Mouse (Mus musculus): ENCODE data around the gene Plekhg1. TPM values are rescaled to one million over a fixed set of nuclear protein-coding genes. Genes with fewer than 3 reads are reported as not detected.

The Plekhg1 gene
- total and polyA plus RNA-seq, 3 experiments = 0.60 to 0.97 (median 0.68) TPM

GRCm38 (mm10) chr10:3946871-3947270 lies 206.7 kb downstream of the Plekhg1 start:
- Histone ChIP-seq H3K79me2 (replicated peaks; ENCODE audit: control insufficient read depth, extremely low read depth, insufficient read depth, poor library complexity, severe bottlenecking) (no peaks in the 10 kb centered on the region), H3K4me2 (ENCODE audit: insufficient read depth, low read depth, poor library complexity, severe bottlenecking) (no peak overlapping the region), H3K27me3 (replicated peaks) (no peaks in the 10 kb centered on the region), H3K4me3 (replicated peaks in 1 of 3; ENCODE audit: low read depth in 2 of 3, low read length in 2 of 3, poor library complexity in 1 of 3) (no peak overlapping the region), H3K27ac (ENCODE audit: insufficient read depth, low read depth) (no peak overlapping the region), H3K4me1 (ENCODE audit: control insufficient read depth in 1 of 2, insufficient read depth in 2 of 2) (peaks cover 0 to 8% of the 10 kb centered on the region in 2 experiments; a peak in 1 of 4 replicates), H3K9me3 (replicated peaks; ENCODE audit: low read length) (no peaks in the 10 kb centered on the region), H3K36me3 (replicated peaks in 1 of 2; ENCODE audit: control insufficient read depth in 1 of 2, insufficient read depth in 1 of 2, low read length in 1 of 2) (no peaks in the 10 kb centered on the region), H3K9ac (ENCODE audit: insufficient read depth, low read depth) (no peak overlapping the region)
- no peak for DNase-seq (ENCODE audit: extremely low read depth)
- dilution Hi-C loops (cut with MboI; ENCODE audit: extremely low pct_ligation_motif_present, extremely low pct_unique_long_range_greater_than_20kb, low sequenced_read_pairs) = no loop called here
- TF ChIP-seq ZC3H11A (IDR thresholded peaks at IDR 0.05; ENCODE audit: low read depth, low read length) = no peak
- TF ChIP-seq MAZ (IDR thresholded peaks at IDR 0.05; ENCODE audit: low read depth, low read length) = no peak
- no peak for TF ChIP-seq KAT2A (IDR thresholded peaks at IDR 0.05; ENCODE audit: insufficient replicate concordance, low read length)
- no peak for TF ChIP-seq CHD2 (IDR thresholded peaks at IDR 0.05; ENCODE audit: low read length)
- no peak for TF ChIP-seq ZNF384 (IDR thresholded peaks at IDR 0.05; ENCODE audit: low read depth, low read length)
- TF ChIP-seq MEF2A (IDR thresholded peaks at IDR 0.05; ENCODE audit: borderline replicate concordance, low read depth, low read length) = no peak
- TF ChIP-seq TBP (conservative IDR thresholded peaks at IDR 0.05; ENCODE audit: low read depth, low read length) = no peak
- no peak for TF ChIP-seq CHD1 (IDR thresholded peaks at IDR 0.05; ENCODE audit: low read depth, low read length)
- TF ChIP-seq TCF12 (IDR thresholded peaks at IDR 0.05; ENCODE audit: low read depth, low read length) = no peak
- no peak for TF ChIP-seq IRF4 (IDR thresholded peaks at IDR 0.05; ENCODE audit: low read depth, low read length)
- TF ChIP-seq USF2 (conservative IDR thresholded peaks at IDR 0.05; ENCODE audit: low read depth, low read length) = no peak
- no peak for TF ChIP-seq MAX (IDR thresholded peaks at IDR 0.05; ENCODE audit: low read length)
- no peak for TF ChIP-seq SIN3A (IDR thresholded peaks at IDR 0.05; ENCODE audit: low read length)
- no peak for TF ChIP-seq RAD21 (IDR thresholded peaks at IDR 0.05; ENCODE audit: low read depth, low read length)
- no peak for TF ChIP-seq ZMIZ1 (IDR thresholded peaks at IDR 0.05; ENCODE audit: low read depth, low read length)
- no peak for TF ChIP-seq E2F4 (IDR thresholded peaks at IDR 0.05; ENCODE audit: insufficient replicate concordance, low read depth, low read length)
- in situ Hi-C loops (cut with MboI; ENCODE audit: low pct_ligation_motif_present, low pct_unique_long_range_greater_than_20kb, low sequenced_read_pairs) = loop anchor here (10.0 to 25.0 kb wide), 2 partner anchors 412 to 610 kb away; no protein-coding TSS in a partner anchor

- DNase-seq (ENCODE audit: extremely low read depth) = no peak
- H3K27me3 ChIP-seq (replicated peaks) = no peaks in the 10 kb centered on the region
- TF ChIP-seq TCF12 (IDR thresholded peaks at IDR 0.05; ENCODE audit: low read depth, low read length) = no peak
- in situ Hi-C loops (cut with MboI; ENCODE audit: low pct_ligation_motif_present, low pct_unique_long_range_greater_than_20kb, low sequenced_read_pairs) = loop anchor here (10.0 to 25.0 kb wide), 2 partner anchors 413 to 610 kb away; no protein-coding TSS in a partner anchor
- H3K9me3 ChIP-seq (replicated peaks; ENCODE audit: low read length) = no peaks in the 10 kb centered on the region
- H3K4me2 ChIP-seq (ENCODE audit: insufficient read depth, low read depth, poor library complexity, severe bottlenecking) = no peak overlapping the region
- H3K4me3 ChIP-seq (replicated peaks in 1 of 3; ENCODE audit: low read depth in 2 of 3, low read length in 2 of 3, poor library complexity in 1 of 3) = no peak overlapping the region
- dilution Hi-C loops (cut with MboI; ENCODE audit: extremely low pct_ligation_motif_present, extremely low pct_unique_long_range_greater_than_20kb, low sequenced_read_pairs) = no loop called here
- H3K79me2 ChIP-seq (replicated peaks; ENCODE audit: control insufficient read depth, extremely low read depth, insufficient read depth, poor library complexity, severe bottlenecking) = no peaks in the 10 kb centered on the region
- H3K9ac ChIP-seq (ENCODE audit: insufficient read depth, low read depth) = no peak overlapping the region
- peaks cover 0 to 8% of the 10 kb centered on the region in 2 experiments; a peak in 1 of 4 replicates for H3K4me1 ChIP-seq (ENCODE audit: control insufficient read depth in 1 of 2, insufficient read depth in 2 of 2)
- no peaks in the 10 kb centered on the region for H3K36me3 ChIP-seq (replicated peaks in 1 of 2; ENCODE audit: control insufficient read depth in 1 of 2, insufficient read depth in 1 of 2, low read length in 1 of 2)
- H3K27ac ChIP-seq (ENCODE audit: insufficient read depth, low read depth) = no peak overlapping the region
Observed at GRCm38 (mm10) chr10:3947346-3947745, 207.2 kb downstream of the Plekhg1 start.
